Mouse (Mus musculus) testis, adult 2 months (tissue): ENCODE results near the gene Thrap3. TPM values are rescaled to one million over a fixed set of nuclear protein-coding genes. Genes with fewer than 3 reads are reported as not detected.

Source experiments
- H3K27ac ChIP-seq: fragments of 200-500 bp; 2 replicates; pipeline ENCODE4 v1.5.1; 2012; ENCODE audit warnings: low read depth, low read length; ENCODE audit not compliant: control insufficient read depth, insufficient read depth
- H3K27me3 ChIP-seq: fragments of 200-500 bp; 2 replicates; pipeline ENCODE4 v1.6.1; 2012; ENCODE audit warnings: mild to moderate bottlenecking, low read length, moderate library complexity; ENCODE audit not compliant: control insufficient read depth, insufficient read depth
- H3K36me3 ChIP-seq: fragments of 200-500 bp; 2 replicates; pipeline ENCODE4 v1.6.1; 2012; ENCODE audit warnings: mild to moderate bottlenecking, low read length; ENCODE audit not compliant: control insufficient read depth, insufficient read depth
- H3K4me1 ChIP-seq: fragments of 200-500 bp; 2 replicates; pipeline ENCODE4 v1.6.1; 2012; ENCODE audit warnings: low read length; ENCODE audit not compliant: control insufficient read depth, insufficient read depth
- H3K4me3 ChIP-seq: fragments of 200-500 bp; 2 replicates; pipeline ENCODE4 v1.5.1; 2012; ENCODE audit warnings: low read depth, mild to moderate bottlenecking, low read length, moderate library complexity, mixed read lengths; ENCODE audit not compliant: control insufficient read depth
- CTCF ChIP-seq: fragments of 200-500 bp; IDR thresholded peaks from 2 replicates; pipeline ENCODE4 v1.5.1; 2012; ENCODE audit warnings: low read depth, mild to moderate bottlenecking, inconsistent platforms, low read length, moderate library complexity; ENCODE audit not compliant: control insufficient read depth, insufficient read depth, insufficient replicate concordance
- POLR2A ChIP-seq: fragments of 200-500 bp; IDR thresholded peaks from 2 replicates; pipeline ENCODE4 v1.6.1; 2012; ENCODE audit warnings: low read depth, mild to moderate bottlenecking, inconsistent platforms, low read length, moderate library complexity; ENCODE audit not compliant: control insufficient read depth
- polyA plus RNA-seq: library from polyadenylated mRNA; depleted of rRNA; stranded (reverse); fragments of >200 nt; gene quantifications from 2 replicates; pipeline ENCODE4 v1.2.3, GENCODE M21; 2012

Gene Thrap3
- polyA plus RNA-seq, 1 experiment, result 56.8 TPM

DNA sequence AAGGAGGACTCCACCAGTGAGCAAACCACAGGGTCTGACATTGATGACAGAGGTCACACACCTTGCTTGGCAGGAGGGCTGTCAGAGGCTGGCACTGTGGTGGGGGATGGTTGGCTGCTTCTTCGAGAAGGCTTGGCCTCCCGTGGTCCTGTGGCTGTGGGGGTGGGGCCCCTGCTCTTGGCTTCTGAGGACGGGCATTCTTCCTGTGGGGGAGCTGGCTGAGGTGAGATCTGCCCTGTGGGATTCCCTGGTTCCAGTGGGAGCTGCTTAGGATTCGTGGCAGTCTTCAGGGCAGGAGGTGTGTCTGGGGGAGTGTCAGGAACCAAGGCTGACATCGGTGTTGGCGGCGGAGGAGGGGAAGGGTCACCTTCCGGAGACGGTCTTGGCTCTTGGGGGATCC lies 39.4 kb upstream of the Thrap3 start:
- Histone ChIP-seq H3K4me3 (no peak overlapping the region), H3K4me1 (peaks cover 3% of the 10 kb centered on the region), H3K27me3 (no peaks in the 10 kb centered on the region), H3K36me3 (no peaks in the 10 kb centered on the region; the same call in 1 of the 2 replicates), H3K27ac (no peak overlapping the region)
- no peak for TF ChIP-seq CTCF
- TF ChIP-seq POLR2A, result no peak

DNA sequence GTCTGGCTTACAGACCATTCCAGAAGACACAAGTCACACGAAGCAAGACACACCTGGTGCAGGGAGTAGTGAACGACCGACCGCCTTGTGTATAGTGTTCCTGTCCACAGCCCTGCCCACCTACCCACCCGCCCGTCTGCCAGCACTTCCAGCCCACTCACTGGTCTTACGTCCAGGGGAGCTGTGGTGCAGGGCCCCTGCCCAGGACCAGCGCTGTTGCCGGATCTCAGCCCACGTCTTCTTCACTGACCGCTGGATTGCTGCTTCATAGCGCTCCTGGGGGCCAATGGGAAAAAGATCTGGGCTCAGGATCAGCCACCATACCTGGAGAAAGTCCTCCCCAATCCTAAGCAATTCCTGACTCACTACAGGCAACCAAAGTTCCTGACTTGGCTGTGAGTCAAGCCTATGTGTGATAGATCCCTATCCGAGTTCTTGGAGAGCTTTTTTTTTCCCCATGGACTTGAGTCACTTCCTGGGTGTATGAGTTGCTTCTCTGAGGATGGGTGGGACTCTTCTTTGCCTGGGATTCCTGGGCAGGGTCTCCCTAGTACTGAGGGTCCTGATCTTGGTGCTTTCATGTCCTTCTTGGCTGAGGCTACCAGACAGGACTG lies 37.4 kb upstream of the Thrap3 start:
- TF ChIP-seq CTCF, result no peak
- no peak for TF ChIP-seq POLR2A

DNA sequence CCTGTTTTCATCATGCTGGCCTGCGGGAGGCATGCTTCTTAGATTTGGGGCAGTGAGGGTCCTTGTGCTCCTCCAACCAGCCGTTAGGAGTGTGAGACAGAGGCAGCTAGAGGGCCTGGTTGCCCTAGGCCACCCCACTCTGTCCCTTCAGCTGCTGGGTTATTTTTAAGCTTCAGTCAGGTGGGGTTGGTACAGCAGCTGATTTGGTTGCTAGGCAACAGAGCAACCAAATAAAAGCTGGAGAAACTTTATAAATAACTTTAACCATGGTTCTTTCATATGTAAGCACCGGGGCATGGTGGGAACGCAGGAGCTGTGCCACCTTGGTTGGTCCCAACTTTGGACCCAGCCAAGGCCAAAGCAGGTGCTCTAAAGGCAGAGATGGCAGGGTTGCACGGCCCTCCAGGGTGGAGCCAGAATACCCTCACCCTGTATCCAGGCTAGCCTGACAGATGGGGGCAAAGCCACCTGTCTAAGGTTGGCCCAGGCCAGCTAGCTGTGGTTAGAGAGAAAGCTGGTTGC lies 35.2 kb upstream of the Thrap3 start:
- TF ChIP-seq POLR2A, result no peak
- TF ChIP-seq CTCF, result no peak
- Histone ChIP-seq H3K27me3 (no peaks in the 10 kb centered on the region), H3K4me3 (no peak overlapping the region), H3K27ac (no peak overlapping the region), H3K36me3 (peaks cover 5% of the 10 kb centered on the region), H3K4me1 (peaks cover 8% of the 10 kb centered on the region)

More for the DNA sequence above, 37.4 kb upstream of the Thrap3 start:
- H3K36me3 ChIP-seq, result no peaks in the 10 kb centered on the region; the same call in 1 of the 2 replicates
- no peak overlapping the region for H3K4me3 ChIP-seq
- no peak overlapping the region for H3K27ac ChIP-seq
- no peaks in the 10 kb centered on the region for H3K27me3 ChIP-seq
- H3K4me1 ChIP-seq, result peaks cover 8% of the 10 kb centered on the region

DNA sequence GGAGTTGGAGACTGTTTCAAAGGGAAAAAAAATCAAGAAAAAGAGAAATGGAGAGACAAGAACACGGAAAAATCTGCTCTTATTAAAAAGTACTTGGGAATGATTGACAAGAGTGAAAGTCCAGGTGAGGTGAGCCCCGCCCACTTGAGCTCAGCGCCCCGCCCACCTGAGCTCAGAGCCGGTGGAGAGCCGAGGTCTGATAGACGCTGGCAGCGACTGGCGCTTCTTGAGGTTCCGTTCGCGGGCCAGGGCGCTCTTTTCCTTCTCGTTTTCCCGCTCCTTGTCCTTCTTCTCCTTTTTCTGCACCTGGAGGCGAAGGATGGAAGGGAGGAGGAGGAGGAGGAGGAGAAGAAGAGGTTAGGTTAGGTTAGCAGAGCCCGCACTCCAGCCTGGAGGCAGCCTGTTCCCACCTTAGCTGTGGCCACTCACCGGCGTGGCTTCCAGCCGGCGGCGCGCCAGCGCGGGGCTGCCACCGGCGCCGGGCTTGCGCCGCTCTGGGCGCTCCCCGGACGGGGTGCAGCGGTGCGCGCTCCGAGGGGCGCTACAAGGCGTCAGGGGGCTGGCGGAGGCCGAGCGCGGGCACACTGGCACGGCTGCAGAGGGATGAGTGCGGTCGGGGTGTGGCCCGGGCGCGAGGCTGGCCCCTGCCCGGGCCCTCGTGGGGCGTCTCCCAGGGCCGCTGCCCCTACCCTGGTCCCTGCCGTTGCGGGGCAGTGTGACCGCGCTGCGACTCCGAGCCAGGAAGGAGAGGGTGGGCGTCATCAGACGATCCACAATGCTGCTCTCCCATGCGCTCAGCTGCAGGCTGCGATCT lies 34.1 kb upstream of the Thrap3 start:
- Histone ChIP-seq H3K4me1 (peaks cover 8% of the 10 kb centered on the region), H3K4me3 (peak overlapping the region; percentile 52), H3K36me3 (peaks cover 5% of the 10 kb centered on the region), H3K27me3 (no peaks in the 10 kb centered on the region), H3K27ac (no peak overlapping the region)
- TF ChIP-seq CTCF (no peak), POLR2A (no peak)

DNA sequence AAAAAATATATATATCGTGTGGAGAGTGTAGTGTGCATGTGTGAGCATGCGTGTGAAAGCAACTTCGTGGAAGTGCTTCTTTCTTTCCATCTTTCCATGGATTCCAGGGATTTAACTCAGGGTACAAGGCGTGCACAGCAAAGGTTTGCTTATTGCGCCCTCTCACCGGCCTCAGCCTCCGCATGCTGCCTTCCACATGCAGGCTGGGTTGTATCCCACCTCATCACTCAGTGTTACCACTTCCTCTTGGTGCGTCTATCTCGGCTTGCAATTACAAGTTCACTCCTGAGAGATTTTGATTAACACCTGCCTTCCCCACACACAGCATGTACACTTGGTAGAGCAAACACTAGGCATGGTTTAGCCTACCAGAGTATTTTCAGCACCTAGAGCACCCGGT lies 32.6 kb upstream of the Thrap3 start:
- H3K36me3 ChIP-seq, result peaks cover 5% of the 10 kb centered on the region
- H3K4me1 ChIP-seq, result peaks cover 8% of the 10 kb centered on the region
- H3K4me3 ChIP-seq, result no peak overlapping the region
- H3K27me3 ChIP-seq, result no peaks in the 10 kb centered on the region
- no peak for TF ChIP-seq CTCF
- TF ChIP-seq POLR2A, result no peak
- H3K27ac ChIP-seq, result no peak overlapping the region

DNA sequence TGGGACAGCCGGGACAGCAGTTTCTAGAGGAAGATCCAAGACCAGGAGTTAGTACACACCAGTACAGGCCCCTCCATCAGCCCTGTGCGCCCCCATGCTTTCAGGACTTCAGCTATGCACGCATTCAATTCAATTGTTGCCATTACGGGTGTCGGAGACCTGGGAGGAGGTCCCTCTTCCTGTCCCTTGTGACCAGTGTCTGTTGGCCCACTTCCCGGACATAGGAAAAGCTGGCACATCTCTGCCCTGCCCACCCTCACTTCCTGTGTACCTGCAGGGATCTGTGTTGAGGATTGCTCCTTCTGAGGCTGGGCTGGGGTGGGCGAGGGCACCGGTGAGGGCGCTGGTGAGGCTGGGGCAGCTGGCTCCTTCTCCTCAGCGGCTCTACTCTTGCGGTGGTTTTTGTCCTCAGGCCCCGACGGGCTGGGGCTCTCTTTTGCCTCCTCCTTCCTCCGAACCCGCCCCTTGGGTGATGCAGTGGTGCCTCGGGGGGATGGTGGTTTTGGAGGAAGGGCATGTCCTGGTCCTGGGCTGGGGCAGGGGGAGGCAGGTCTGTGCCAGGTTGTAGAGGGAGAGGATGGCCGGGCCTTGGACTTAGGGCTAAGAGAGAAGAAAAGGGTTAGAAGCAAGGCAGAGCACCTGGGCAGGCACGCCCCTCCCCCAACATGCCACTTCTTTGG lies 32.1 kb upstream of the Thrap3 start:
- H3K4me3 ChIP-seq, result no peak overlapping the region
- H3K27me3 ChIP-seq, result no peaks in the 10 kb centered on the region
- no peak overlapping the region for H3K27ac ChIP-seq
- TF ChIP-seq CTCF (no peak), POLR2A (no peak)
- H3K36me3 ChIP-seq, result peaks cover 5% of the 10 kb centered on the region
- H3K4me1 ChIP-seq, result peaks cover 8% of the 10 kb centered on the region

DNA sequence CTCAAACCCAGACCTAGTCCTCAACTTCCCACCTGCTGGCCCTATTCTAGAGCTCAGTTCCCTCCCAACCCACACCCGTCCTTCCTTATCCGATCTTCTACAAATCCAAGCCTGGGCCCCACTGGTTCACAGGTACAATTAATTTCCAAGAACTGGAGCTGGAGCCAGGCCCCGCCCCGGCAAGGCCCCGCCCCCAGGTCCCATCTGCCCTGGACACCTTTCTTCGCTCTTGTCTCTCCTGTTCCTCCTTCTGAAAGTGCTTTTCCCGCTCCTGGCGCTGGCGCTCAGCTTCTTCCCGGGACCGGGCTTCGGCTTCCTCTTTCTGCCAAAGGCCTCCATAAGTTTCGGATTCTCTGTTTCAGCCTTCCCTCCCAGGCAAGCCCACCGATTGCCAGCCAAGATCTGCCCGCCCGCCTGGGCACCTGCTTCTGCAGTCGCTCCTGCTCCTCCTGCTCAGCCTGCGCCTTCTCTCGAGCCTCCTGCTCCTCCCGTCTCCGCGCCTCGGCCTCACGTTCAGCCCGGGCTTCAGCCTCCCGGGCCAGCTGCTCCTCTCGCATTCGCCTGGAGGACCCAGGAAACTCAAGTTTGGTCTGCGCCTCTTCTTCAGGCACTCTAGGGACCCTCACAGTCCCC lies 31.2 kb upstream of the Thrap3 start:
- no peak for TF ChIP-seq POLR2A
- Histone ChIP-seq H3K36me3 (peaks cover 5% of the 10 kb centered on the region), H3K27me3 (no peaks in the 10 kb centered on the region), H3K4me1 (peaks cover 8% of the 10 kb centered on the region), H3K4me3 (no peak overlapping the region), H3K27ac (no peak overlapping the region)
